Mouse (Mus musculus) naive thymus-derived CD4-positive, alpha-beta T cell, adult 2 months (primary cell): ENCODE data around the gene Pmp22.

Source experiments
- DNase-seq: peaks from one replicate; pipeline ENCODE4 v3.0.0-alpha.2; 2011; ENCODE audit warnings: low read depth

Pmp22 gene

GRCm38 (mm10) chr11:63128784-63129183 is at the start of gene Pmp22:
TSS of gene Pmp22 (plus strand) at chr11:63128982.
- DNase-seq, result no peak

GRCm38 (mm10) chr11:63084536-63084935 is 44.2 kb upstream of the Pmp22 start:
- DNase-seq, result no peak

DNA sequence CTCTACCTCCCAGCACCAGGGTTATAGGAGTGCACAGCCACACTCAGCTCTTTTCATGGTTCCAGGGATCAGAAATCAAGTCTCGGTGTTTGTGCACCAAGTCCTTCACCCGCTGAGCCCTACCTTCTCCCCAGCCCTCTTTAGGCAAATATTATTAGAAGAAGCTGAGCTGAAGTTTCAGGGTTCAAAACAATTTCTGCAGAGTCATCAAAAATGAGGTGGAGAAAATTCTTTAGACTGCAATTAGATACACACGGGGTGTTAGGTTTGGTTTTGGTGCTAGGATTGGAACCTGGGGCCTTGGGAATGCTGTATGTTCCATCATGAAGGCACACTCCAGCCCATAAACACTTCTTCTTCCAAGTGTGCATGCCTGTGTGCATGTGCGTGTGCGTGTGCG is 40.1 kb upstream of the Pmp22 start:
- no peak for DNase-seq

DNA sequence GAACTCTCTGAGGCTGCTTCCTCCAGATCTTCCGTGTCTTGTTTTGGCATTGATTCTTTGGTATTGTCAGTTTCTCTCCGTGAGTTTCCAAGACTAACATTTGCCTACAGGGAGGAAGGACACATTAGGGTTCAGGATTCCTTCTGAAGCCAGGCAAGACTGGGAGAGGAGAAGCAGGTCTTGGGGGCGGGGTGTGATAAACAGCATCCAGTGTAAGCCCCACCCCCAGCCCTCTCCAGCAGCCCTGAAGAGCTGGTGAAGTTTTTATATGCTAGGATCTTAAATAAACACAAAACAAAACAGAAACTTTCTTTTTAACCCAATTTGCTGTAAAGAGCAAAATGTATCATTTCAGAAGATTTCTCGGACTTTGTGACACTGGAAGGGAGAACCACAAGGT is 38.6 kb upstream of the Pmp22 start:
- no peak for DNase-seq

GRCm38 (mm10) chr11:63090986-63091385 is 37.8 kb upstream of the Pmp22 start:
- no peak for DNase-seq

- DNase-seq, result no peak
Measured at GRCm38 (mm10) chr11:63092271-63092670, 36.5 kb upstream of the Pmp22 start.

- no peak for DNase-seq
Measured at GRCm38 (mm10) chr11:63093601-63094000, 35.2 kb upstream of the Pmp22 start.

- no peak for DNase-seq
Measured at GRCm38 (mm10) chr11:63094496-63094895, 34.3 kb upstream of the Pmp22 start.

DNA sequence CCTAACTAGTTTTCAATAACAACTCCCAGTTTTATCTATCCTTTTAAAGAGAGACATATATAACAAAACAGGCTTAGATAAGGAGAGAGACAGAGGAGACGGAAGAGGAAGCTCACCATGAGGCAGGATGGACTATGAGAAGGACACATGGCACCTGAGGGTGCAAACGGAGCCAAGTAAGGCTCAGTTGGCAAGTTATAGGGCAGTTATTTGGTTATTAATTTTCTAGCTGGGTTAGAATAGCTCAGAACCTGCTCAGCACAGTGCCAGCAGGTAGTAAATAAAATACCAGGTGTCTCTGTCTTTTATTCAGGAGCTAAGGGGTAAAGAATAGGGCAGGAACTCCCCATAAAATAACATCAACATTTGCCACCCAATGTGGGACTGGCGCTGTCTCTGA is 30.8 kb upstream of the Pmp22 start:
- DNase-seq, result no peak

DNA sequence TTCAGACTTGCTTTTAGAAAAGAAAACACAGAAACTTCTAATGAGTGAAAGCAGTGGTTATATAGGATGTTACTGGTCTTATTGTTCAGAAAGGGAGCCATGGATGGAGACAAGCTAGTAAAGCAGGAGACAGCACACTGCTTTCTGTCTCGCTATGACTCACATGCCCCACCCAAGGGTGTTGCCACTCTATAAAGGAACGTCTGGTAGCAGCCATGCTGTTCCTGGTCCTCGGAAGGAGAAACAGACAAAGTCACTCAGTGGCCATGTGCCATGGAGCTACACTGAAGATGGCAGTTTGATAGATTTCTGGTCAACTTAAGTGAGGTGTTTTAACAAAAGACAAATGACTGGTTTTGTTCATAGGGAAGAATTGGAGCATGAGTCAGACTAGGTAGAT is 29.4 kb upstream of the Pmp22 start:
- DNase-seq, result no peak

- no peak for DNase-seq
Measured at GRCm38 (mm10) chr11:63103256-63103655, 25.5 kb upstream of the Pmp22 start.

GRCm38 (mm10) chr11:63104026-63104425 is 24.8 kb upstream of the Pmp22 start:
- no peak for DNase-seq

GRCm38 (mm10) chr11:63109230-63109775 is 19.5 kb upstream of the Pmp22 start:
- no peak for DNase-seq

- no peak for DNase-seq
Measured at GRCm38 (mm10) chr11:63110329-63110728, 18.5 kb upstream of the Pmp22 start.

- DNase-seq, result no peak
Measured at GRCm38 (mm10) chr11:63114807-63115641, 13.8 kb upstream of the Pmp22 start.

GRCm38 (mm10) chr11:63116652-63117051 is 12.1 kb upstream of the Pmp22 start:
- DNase-seq, result no peak

- DNase-seq, result no peak
Measured at GRCm38 (mm10) chr11:63117266-63117665, 11.5 kb upstream of the Pmp22 start.

DNA sequence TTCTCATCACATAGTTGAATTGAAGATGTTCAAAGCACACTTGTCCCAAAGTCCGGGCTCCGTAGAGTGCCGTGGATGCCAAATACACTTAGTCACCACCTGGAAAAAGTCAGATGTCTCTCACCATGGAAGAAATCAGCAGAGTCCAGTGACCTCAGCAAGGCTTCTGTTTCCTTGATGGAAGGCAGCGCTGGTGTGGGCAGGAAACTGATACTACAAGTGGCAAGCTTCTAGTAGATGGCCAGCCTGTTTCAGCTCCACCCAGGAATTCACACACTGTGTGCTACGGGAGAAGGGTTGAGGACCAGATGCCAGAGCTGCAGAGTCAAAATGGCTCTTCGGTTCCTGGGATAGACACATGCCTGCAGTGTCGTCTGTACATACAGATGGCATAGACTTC is 9.0 kb upstream of the Pmp22 start:
- DNase-seq, result no peak

- no peak for DNase-seq
Measured at GRCm38 (mm10) chr11:63122249-63122648, 6.5 kb upstream of the Pmp22 start.

GRCm38 (mm10) chr11:63122776-63123350 is 5.9 kb upstream of the Pmp22 start:
- DNase-seq, result no peak

DNA sequence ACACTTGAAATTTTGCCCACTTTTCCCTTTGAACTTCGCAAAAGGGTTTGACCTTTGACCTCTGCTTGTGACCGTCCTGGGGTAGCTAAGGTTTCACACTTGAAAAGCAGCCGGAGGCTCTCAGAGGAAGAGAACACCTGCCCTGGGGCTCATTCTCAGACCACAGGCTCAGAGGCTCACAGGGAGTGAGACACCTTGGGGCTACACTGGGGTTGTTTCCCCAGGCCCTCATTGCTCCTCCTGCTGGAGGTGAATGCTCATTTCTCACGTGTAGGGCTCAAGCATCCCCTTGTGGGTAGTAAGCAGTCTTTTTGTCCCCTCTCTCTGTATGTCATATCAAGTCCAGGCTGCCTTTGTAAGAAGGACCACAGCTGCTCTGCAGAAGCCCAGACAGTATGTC is 4.5 kb upstream of the Pmp22 start:
- DNase-seq, result no peak

- no peak for DNase-seq
Measured at GRCm38 (mm10) chr11:63125832-63126456, 2.8 kb upstream of the Pmp22 start.

DNA sequence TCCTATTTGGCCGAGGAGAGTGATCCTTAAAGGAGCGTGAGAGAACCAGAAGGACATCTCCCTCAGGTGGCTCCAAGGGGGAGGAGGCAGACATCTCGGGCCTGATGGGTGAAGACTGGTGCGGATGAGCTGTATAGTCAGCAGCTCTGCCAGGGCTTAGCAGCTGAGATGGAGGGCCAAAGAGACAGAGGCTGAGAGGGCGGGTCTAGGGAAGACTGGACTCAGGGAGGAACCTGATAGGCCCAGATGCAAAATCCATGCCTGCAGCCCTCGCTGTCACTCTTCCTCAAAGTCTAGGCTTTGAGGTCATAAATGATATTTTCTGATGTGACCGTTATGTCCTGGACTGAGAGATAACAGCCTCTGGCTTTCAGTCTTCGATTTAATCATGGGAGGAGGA is 1.8 kb upstream of the Pmp22 start:
- no peak for DNase-seq
